Mouse (Mus musculus): Measurements from ENCODE around the gene Dcxr. TPM values are rescaled to one million over a fixed set of nuclear protein-coding genes. Genes with fewer than 3 reads are reported as not detected.
"Not testable (repeated sequence)": the region's sequence is repeated elsewhere in the genome, so short reads cannot be mapped to it uniquely, and the experiment has no call there.

Dcxr gene
- polyA plus RNA-seq, 1 experiment = 15.4 TPM

- Histone ChIP-seq H3K4me3 (ENCODE audit: insufficient read depth, poor library complexity, severe bottlenecking) (no peak overlapping the region), H3K79me2 (ENCODE audit: control insufficient read depth, insufficient read depth) (no peaks in the 10 kb centered on the region), H3K79me3 (ENCODE audit: low read depth) (no peaks in the 10 kb centered on the region), H3K36me3 (ENCODE audit: control insufficient read depth, insufficient read depth) (no peaks in the 10 kb centered on the region), H3ac (ENCODE audit: control insufficient read depth, insufficient read length, low read depth) (no peak overlapping the region), H3K27me3 (ENCODE audit: control insufficient read depth, insufficient read depth, insufficient read length) (no peaks in the 10 kb centered on the region)
- TF ChIP-seq MYOG (IDR thresholded peaks at IDR 0.05; ENCODE audit: control insufficient read depth, extremely low read depth, insufficient read length) = no peak
- TF ChIP-seq CTCF (IDR thresholded peaks at IDR 0.05; ENCODE audit: control insufficient read depth, insufficient read depth, insufficient read length) = no peak
- TF ChIP-seq CEBPB (IDR thresholded peaks at IDR 0.05; ENCODE audit: low read depth) = no peak
- no peak for TF ChIP-seq MAX (IDR thresholded peaks at IDR 0.05)
- TF ChIP-seq USF1 (IDR thresholded peaks at IDR 0.05; ENCODE audit: low read depth) = no peak
- TF ChIP-seq FOSL1 (IDR thresholded peaks at IDR 0.05; ENCODE audit: insufficient read depth, low read length, poor library complexity, severe bottlenecking) = no peak
- TF ChIP-seq MYOD1 (IDR thresholded peaks at IDR 0.05; ENCODE audit: control insufficient read depth, insufficient read length, low read depth) = no peak
Observed at GRCm38 (mm10) chr11:120730331-120730870, 3.3 kb upstream of the Dcxr start.

GRCm38 (mm10) chr11:120729432-120730050, 2.5 kb upstream of the Dcxr start:
- not testable (repeated sequence) for H3K4me3 ChIP-seq (ENCODE audit: insufficient read depth, poor library complexity, severe bottlenecking); H3K36me3 ChIP-seq (ENCODE audit: control insufficient read depth, insufficient read depth); H3ac ChIP-seq (ENCODE audit: control insufficient read depth, insufficient read length, low read depth); H3K79me2 ChIP-seq (ENCODE audit: control insufficient read depth, insufficient read depth); H3K27me3 ChIP-seq (ENCODE audit: control insufficient read depth, insufficient read depth, insufficient read length); H3K79me3 ChIP-seq (ENCODE audit: low read depth)

- TF ChIP-seq CTCF (IDR thresholded peaks at IDR 0.05; ENCODE audit: control insufficient read depth, insufficient read depth, insufficient read length) = no peak
- TF ChIP-seq MAX (IDR thresholded peaks at IDR 0.05) = no peak
- TF ChIP-seq MYOG (IDR thresholded peaks at IDR 0.05; ENCODE audit: control insufficient read depth, extremely low read depth, insufficient read length) = no peak
- no peak for TF ChIP-seq FOSL1 (IDR thresholded peaks at IDR 0.05; ENCODE audit: insufficient read depth, low read length, poor library complexity, severe bottlenecking)
- no peak for TF ChIP-seq USF1 (IDR thresholded peaks at IDR 0.05; ENCODE audit: low read depth)
- TF ChIP-seq CEBPB (IDR thresholded peaks at IDR 0.05; ENCODE audit: low read depth) = no peak
- TF ChIP-seq MYOD1 (IDR thresholded peaks at IDR 0.05; ENCODE audit: control insufficient read depth, insufficient read length, low read depth) = no peak
- Histone ChIP-seq H3K36me3 (ENCODE audit: control insufficient read depth, insufficient read depth) (no peaks in the 10 kb centered on the region), H3K4me3 (ENCODE audit: insufficient read depth, poor library complexity, severe bottlenecking) (no peak overlapping the region), H3K27me3 (ENCODE audit: control insufficient read depth, insufficient read depth, insufficient read length) (no peaks in the 10 kb centered on the region), H3K79me3 (ENCODE audit: low read depth) (no peaks in the 10 kb centered on the region), H3K79me2 (ENCODE audit: control insufficient read depth, insufficient read depth) (no peaks in the 10 kb centered on the region), H3ac (ENCODE audit: control insufficient read depth, insufficient read length, low read depth) (no peak overlapping the region)
Observed at GRCm38 (mm10) chr11:120728530-120729240, 1.6 kb upstream of the Dcxr start.

GRCm38 (mm10) chr11:120727564-120727963, 483 bp upstream of the Dcxr start:
- no peaks in the 10 kb centered on the region for H3K79me3 ChIP-seq (ENCODE audit: low read depth)
- no peak overlapping the region for H3K4me3 ChIP-seq (ENCODE audit: insufficient read depth, poor library complexity, severe bottlenecking)
- TF ChIP-seq MYOG (IDR thresholded peaks at IDR 0.05; ENCODE audit: control insufficient read depth, extremely low read depth, insufficient read length) (no peak), CEBPB (IDR thresholded peaks at IDR 0.05; ENCODE audit: low read depth) (no peak), MAX (IDR thresholded peaks at IDR 0.05) (no peak), MYOD1 (IDR thresholded peaks at IDR 0.05; ENCODE audit: control insufficient read depth, insufficient read length, low read depth) (no peak), FOSL1 (IDR thresholded peaks at IDR 0.05; ENCODE audit: insufficient read depth, low read length, poor library complexity, severe bottlenecking) (no peak), CTCF (IDR thresholded peaks at IDR 0.05; ENCODE audit: control insufficient read depth, insufficient read depth, insufficient read length) (no peak), USF1 (IDR thresholded peaks at IDR 0.05; ENCODE audit: low read depth) (no peak)
- no peaks in the 10 kb centered on the region for H3K79me2 ChIP-seq (ENCODE audit: control insufficient read depth, insufficient read depth)
- no peaks in the 10 kb centered on the region for H3K27me3 ChIP-seq (ENCODE audit: control insufficient read depth, insufficient read depth, insufficient read length)
- no peaks in the 10 kb centered on the region for H3K36me3 ChIP-seq (ENCODE audit: control insufficient read depth, insufficient read depth)
- H3ac ChIP-seq (ENCODE audit: control insufficient read depth, insufficient read length, low read depth) = no peak overlapping the region

- H3K79me2 ChIP-seq (ENCODE audit: control insufficient read depth, insufficient read depth) = no peaks in the 10 kb centered on the region
- TF ChIP-seq CTCF (IDR thresholded peaks at IDR 0.05; ENCODE audit: control insufficient read depth, insufficient read depth, insufficient read length) (no peak), CEBPB (IDR thresholded peaks at IDR 0.05; ENCODE audit: low read depth) (no peak), MYOD1 (IDR thresholded peaks at IDR 0.05; ENCODE audit: control insufficient read depth, insufficient read length, low read depth) (no peak), FOSL1 (IDR thresholded peaks at IDR 0.05; ENCODE audit: insufficient read depth, low read length, poor library complexity, severe bottlenecking) (no peak), USF1 (IDR thresholded peaks at IDR 0.05; ENCODE audit: low read depth) (no peak), MYOG (IDR thresholded peaks at IDR 0.05; ENCODE audit: control insufficient read depth, extremely low read depth, insufficient read length) (no peak), MAX (IDR thresholded peaks at IDR 0.05) (no peak)
- peak overlapping the region; percentile 43 for H3ac ChIP-seq (ENCODE audit: control insufficient read depth, insufficient read length, low read depth)
- peak overlapping the region; percentile 35 for H3K4me3 ChIP-seq (ENCODE audit: insufficient read depth, poor library complexity, severe bottlenecking)
- H3K27me3 ChIP-seq (ENCODE audit: control insufficient read depth, insufficient read depth, insufficient read length) = no peaks in the 10 kb centered on the region
- no peaks in the 10 kb centered on the region for H3K79me3 ChIP-seq (ENCODE audit: low read depth)
- no peaks in the 10 kb centered on the region for H3K36me3 ChIP-seq (ENCODE audit: control insufficient read depth, insufficient read depth)
Observed at GRCm38 (mm10) chr11:120726243-120727168, 575 bp downstream of the Dcxr start.

Measured in C2C12 (cell line).